ENCODE assay signal across 12 mouse cellular contexts in genomic region chr7:56549226-56549625, GRCm38 (mm10).
A peak's percentile ranks its signal among the peaks of the same experiment; 100 is the strongest.
DNase-seq lines count a peak whose midpoint lies in the region; ATAC-seq lines count a peak whose summit lies in the region.
"Had no signal": no experiment of that assay in that cellular context is flagged by ENCODE, and none has a peak within 500 bp of the region (broad histone marks: within the 10 kb centered on the region; RNA-seq: fewer than 3 reads in every experiment).

No protein-coding gene starts in this region.

- no peak for DNase-seq in lung, postnatal 4 days
- DNase-seq in NIH3T3 (ENCODE audit: low read depth): peak; percentile 34
- DNase-seq in adrenal gland, postnatal 10 days: peak; percentile 37
- peak; percentile 14 for DNase-seq in gastrocnemius, postnatal 14 days
- no peak for DNase-seq in embryo, embryonic 10.5 days (ENCODE audit: low spot score)
- DNase-seq: cerebellum, postnatal 14 days; kidney, postnatal 10 days had no signal

- H3K4me2 ChIP-seq in lung, embryonic 16.5 days (ENCODE audit: low read depth, low read length): no peak overlapping the region
- no peak overlapping the region for H3K4me2 ChIP-seq in liver, embryonic 12.5 days
- H3K4me2 ChIP-seq: embryonic facial prominence, embryonic 13.5 days; limb, embryonic 15.5 days had no signal

- H3K27ac ChIP-seq in lung, embryonic 16.5 days (ENCODE audit: low read length): no peak overlapping the region
- no peak overlapping the region for H3K27ac ChIP-seq in liver, embryonic 12.5 days
- H3K27ac ChIP-seq: embryonic facial prominence, embryonic 13.5 days; limb, embryonic 15.5 days had no signal

- H3K4me1 ChIP-seq in lung, embryonic 16.5 days (replicated peaks; ENCODE audit: control insufficient read depth, insufficient read depth, low read length): no peaks in the 10 kb centered on the region
- no peaks in the 10 kb centered on the region for H3K4me1 ChIP-seq in liver, embryonic 12.5 days
- H3K4me1 ChIP-seq: limb, embryonic 15.5 days had no signal

- H3K36me3 ChIP-seq in lung, embryonic 16.5 days (ENCODE audit: control insufficient read depth, insufficient read depth, low read length): no peaks in the 10 kb centered on the region
- H3K36me3 ChIP-seq in liver, embryonic 12.5 days: no peaks in the 10 kb centered on the region
- H3K36me3 ChIP-seq: embryonic facial prominence, embryonic 13.5 days; limb, embryonic 15.5 days had no signal

- intact Hi-C loops in gastrocnemius, postnatal 14 days (cut with DNase I; ENCODE audit: low total_unique reads): no loop called here

- no peaks in the 10 kb centered on the region for H3K9me3 ChIP-seq in lung, embryonic 16.5 days (ENCODE audit: control insufficient read depth, low read length)
- no peaks in the 10 kb centered on the region for H3K9me3 ChIP-seq in liver, embryonic 12.5 days (replicated peaks)
- H3K9me3 ChIP-seq: embryonic facial prominence, embryonic 13.5 days; limb, embryonic 15.5 days had no signal

- 51% methylated on average over 4 of the region's 4 CpGs for WGBS in lung, embryonic 16.5 days
- 58% methylated on average over 4 of the region's 4 CpGs for whole genome bisulfite sequencing in liver, embryonic 12.5 days (ENCODE audit: insufficient replicate concordance)

- no peak overlapping the region for H3K9ac ChIP-seq in lung, embryonic 16.5 days (ENCODE audit: low read length)
- no peak overlapping the region for H3K9ac ChIP-seq in liver, embryonic 12.5 days
- H3K9ac ChIP-seq: embryonic facial prominence, embryonic 13.5 days; limb, embryonic 15.5 days had no signal

- H3K27me3 ChIP-seq in lung, embryonic 16.5 days (ENCODE audit: control insufficient read depth, insufficient read depth, low read depth, low read length): no peaks in the 10 kb centered on the region
- H3K27me3 ChIP-seq in liver, embryonic 12.5 days (replicated peaks): no peaks in the 10 kb centered on the region
- H3K27me3 ChIP-seq: embryonic facial prominence, embryonic 13.5 days; limb, embryonic 15.5 days had no signal

- H3K4me3 ChIP-seq in lung, embryonic 16.5 days (ENCODE audit: low read length): no peak overlapping the region
- H3K4me3 ChIP-seq in liver, embryonic 12.5 days: no peak overlapping the region
- H3K4me3 ChIP-seq: embryonic facial prominence, embryonic 13.5 days; limb, embryonic 15.5 days; myocyte had no signal

- peak; percentile 28; the same call in 1 of the 2 replicates for ATAC-seq in lung, embryonic 16.5 days (ENCODE audit: low read depth)
- no peak for ATAC-seq in liver, embryonic 12.5 days

Comparison
In these comparisons a context has a peak if more than half of its experiments do, and no peak if none do; other contexts are left out.
1. DNase-seq: peak in NIH3T3 (single experiment), adrenal gland, postnatal 10 days (single experiment) and gastrocnemius, postnatal 14 days (single experiment); none in lung, postnatal 4 days (0 of 2) and embryo, embryonic 10.5 days (single experiment).